Mouse (Mus musculus) olfactory bulb, adult 2 months (tissue): ENCODE data around the gene Ntm.

Experiments
- CTCF ChIP-seq: fragments of 200-500 bp; IDR thresholded peaks from 2 replicates; pipeline ENCODE4 v1.5.1; 2012; ENCODE audit warnings: low read depth, mild to moderate bottlenecking, low read length, moderate library complexity; ENCODE audit not compliant: insufficient read depth
- POLR2A ChIP-seq: fragments of 200-500 bp; IDR thresholded peaks from 2 replicates; pipeline ENCODE4 v1.6.1; 2012; ENCODE audit warnings: mild to moderate bottlenecking, low read depth, low read length, moderate library complexity; ENCODE audit not compliant: insufficient read depth

DNA sequence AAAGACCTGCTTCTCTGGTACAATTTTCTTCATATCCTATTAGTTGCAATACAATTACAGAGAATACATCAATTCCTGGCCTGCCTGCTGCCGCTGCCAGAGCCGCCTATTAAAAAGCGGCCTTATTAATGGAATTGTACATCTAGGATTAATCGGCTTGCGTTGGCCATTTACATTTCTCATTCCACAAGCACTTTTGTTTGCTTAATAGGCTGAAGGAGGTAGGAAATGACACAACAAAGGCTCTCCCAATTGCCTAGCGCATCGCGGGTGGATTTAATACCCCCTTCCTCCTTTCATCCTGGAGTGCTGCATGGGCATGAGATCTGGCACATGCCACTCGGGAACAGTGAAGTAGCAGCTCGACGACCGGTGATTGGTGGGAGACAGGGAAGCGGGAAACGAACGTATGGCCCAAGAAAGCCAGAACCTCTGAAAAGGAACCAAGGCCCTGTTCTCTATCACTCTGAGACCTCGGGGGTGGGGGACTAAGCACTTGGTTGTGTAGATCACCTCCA lies 23.4 kb downstream of the Ntm start:
- no peak for TF ChIP-seq CTCF
- no peak for TF ChIP-seq POLR2A
